Mouse (Mus musculus): ENCODE results near the gene Ndufb6. TPM values are rescaled to one million over a fixed set of nuclear protein-coding genes. Genes with fewer than 3 reads are reported as not detected.

Ndufb6 gene
- total and polyA plus RNA-seq, 3 experiments: 159 to 253 (median 205) TPM

GRCm38 (mm10) chr4:40243006-40243405 is 36.2 kb downstream of the Ndufb6 start:
- DNase-seq (ENCODE audit: extremely low read depth): no peak
- H3K79me2 ChIP-seq (replicated peaks; ENCODE audit: control insufficient read depth, extremely low read depth, insufficient read depth, poor library complexity, severe bottlenecking): no peaks in the 10 kb centered on the region
- no peak overlapping the region for H3K4me2 ChIP-seq (ENCODE audit: insufficient read depth, low read depth, poor library complexity, severe bottlenecking)
- no peak overlapping the region for H3K4me3 ChIP-seq (replicated peaks in 1 of 3; ENCODE audit: low read depth in 2 of 3, low read length in 2 of 3, poor library complexity in 1 of 3)
- dilution Hi-C loops (cut with MboI; ENCODE audit: extremely low pct_ligation_motif_present, extremely low pct_unique_long_range_greater_than_20kb, low sequenced_read_pairs): no loop called here
- H3K9ac ChIP-seq (ENCODE audit: insufficient read depth, low read depth): no peak overlapping the region
- TF ChIP-seq RCOR1 (conservative IDR thresholded peaks at IDR 0.05; ENCODE audit: low read depth, low read length) (no peak), EP300 (IDR thresholded peaks at IDR 0.05; ENCODE audit: low read length) (no peak), TCF12 (IDR thresholded peaks at IDR 0.05; ENCODE audit: low read depth, low read length) (no peak), SIN3A (IDR thresholded peaks at IDR 0.05; ENCODE audit: low read length) (no peak), CHD2 (IDR thresholded peaks at IDR 0.05; ENCODE audit: low read length) (no peak), USF2 (conservative IDR thresholded peaks at IDR 0.05; ENCODE audit: low read depth, low read length) (no peak), MAFK (IDR thresholded peaks at IDR 0.05; ENCODE audit: insufficient replicate concordance, low read length) (0 out of 2 replicates have a peak, but pooled peaks have one; percentile 9)
- H3K4me1 ChIP-seq (ENCODE audit: control insufficient read depth in 1 of 2, insufficient read depth in 2 of 2): peaks cover 4 to 28% of the 10 kb centered on the region in 2 experiments; a peak in 3 of 4 replicates
- H3K27ac ChIP-seq (ENCODE audit: insufficient read depth, low read depth): no peak overlapping the region
- H3K27me3 ChIP-seq (replicated peaks): no peaks in the 10 kb centered on the region
- in situ Hi-C loops (cut with MboI; ENCODE audit: low pct_ligation_motif_present, low pct_unique_long_range_greater_than_20kb, low sequenced_read_pairs): no loop called here
- H3K36me3 ChIP-seq (replicated peaks in 1 of 2; ENCODE audit: control insufficient read depth in 1 of 2, insufficient read depth in 1 of 2, low read length in 1 of 2): no peaks in the 10 kb centered on the region
- no peaks in the 10 kb centered on the region for H3K9me3 ChIP-seq (replicated peaks; ENCODE audit: low read length)

GRCm38 (mm10) chr4:40241928-40242327 is 37.3 kb downstream of the Ndufb6 start:
- no peaks in the 10 kb centered on the region for H3K27me3 ChIP-seq (replicated peaks)
- H3K4me1 ChIP-seq (ENCODE audit: control insufficient read depth in 1 of 2, insufficient read depth in 2 of 2): peaks cover 6 to 34% of the 10 kb centered on the region in 2 experiments; a peak in 3 of 4 replicates
- H3K9ac ChIP-seq (ENCODE audit: insufficient read depth, low read depth): no peak overlapping the region
- DNase-seq (ENCODE audit: extremely low read depth): no peak
- no peak for TF ChIP-seq TCF12 (IDR thresholded peaks at IDR 0.05; ENCODE audit: low read depth, low read length)
- no peak for TF ChIP-seq ELF1 (IDR thresholded peaks at IDR 0.05; ENCODE audit: low read depth, low read length)
- TF ChIP-seq SMC3 (IDR thresholded peaks at IDR 0.05; ENCODE audit: low read depth, low read length): no peak
- TF ChIP-seq EP300 (IDR thresholded peaks at IDR 0.05; ENCODE audit: low read length): no peak
- H3K4me3 ChIP-seq (replicated peaks in 1 of 3; ENCODE audit: low read depth in 2 of 3, low read length in 2 of 3, poor library complexity in 1 of 3): no peak overlapping the region
- no peaks in the 10 kb centered on the region for H3K36me3 ChIP-seq (replicated peaks in 1 of 2; ENCODE audit: control insufficient read depth in 1 of 2, insufficient read depth in 1 of 2, low read length in 1 of 2)
- in situ Hi-C loops (cut with MboI; ENCODE audit: low pct_ligation_motif_present, low pct_unique_long_range_greater_than_20kb, low sequenced_read_pairs): no loop called here
- H3K27ac ChIP-seq (ENCODE audit: insufficient read depth, low read depth): no peak overlapping the region
- no peaks in the 10 kb centered on the region for H3K79me2 ChIP-seq (replicated peaks; ENCODE audit: control insufficient read depth, extremely low read depth, insufficient read depth, poor library complexity, severe bottlenecking)
- dilution Hi-C loops (cut with MboI; ENCODE audit: extremely low pct_ligation_motif_present, extremely low pct_unique_long_range_greater_than_20kb, low sequenced_read_pairs): no loop called here
- no peak overlapping the region; the same call in 1 of the 2 replicates for H3K4me2 ChIP-seq (ENCODE audit: insufficient read depth, low read depth, poor library complexity, severe bottlenecking)
- H3K9me3 ChIP-seq (replicated peaks; ENCODE audit: low read length): no peaks in the 10 kb centered on the region

- TF ChIP-seq EP300 (IDR thresholded peaks at IDR 0.05; ENCODE audit: low read length) (no peak), ZKSCAN1 (IDR thresholded peaks at IDR 0.05; ENCODE audit: borderline replicate concordance, low read depth, low read length) (no peak), ELF1 (IDR thresholded peaks at IDR 0.05; ENCODE audit: low read depth, low read length) (no peak), GABPA (IDR thresholded peaks at IDR 0.05; ENCODE audit: insufficient replicate concordance, low read depth, low read length) (no peak), UBTF (IDR thresholded peaks at IDR 0.05; ENCODE audit: low read depth, low read length) (no peak), CHD2 (IDR thresholded peaks at IDR 0.05; ENCODE audit: low read length) (no peak), MEF2A (IDR thresholded peaks at IDR 0.05; ENCODE audit: borderline replicate concordance, low read depth, low read length) (no peak), ZC3H11A (IDR thresholded peaks at IDR 0.05; ENCODE audit: low read depth, low read length) (no peak), RCOR1 (conservative IDR thresholded peaks at IDR 0.05; ENCODE audit: low read depth, low read length) (no peak), POLR2A (IDR thresholded peaks at IDR 0.05; ENCODE audit: low read depth, low read length) (no peak), MYC (IDR thresholded peaks at IDR 0.05; ENCODE audit: low read depth, low read length) (no peak), CTCF (conservative IDR thresholded peaks at IDR 0.05 in 1 of 2, IDR thresholded peaks at IDR 0.05 in 1 of 2; ENCODE audit: low read depth in 2 of 2, low read length in 2 of 2) (no peak), MXI1 (IDR thresholded peaks at IDR 0.05; ENCODE audit: low read depth, low read length) (no peak), KAT2A (IDR thresholded peaks at IDR 0.05; ENCODE audit: insufficient replicate concordance, low read length) (no peak)
- no peaks in the 10 kb centered on the region for H3K9me3 ChIP-seq (replicated peaks; ENCODE audit: low read length)
- peaks cover 0 to under 1% of the 10 kb centered on the region in 2 experiments for H3K36me3 ChIP-seq (replicated peaks in 1 of 2; ENCODE audit: control insufficient read depth in 1 of 2, insufficient read depth in 1 of 2, low read length in 1 of 2)
- no peak overlapping the region for H3K27ac ChIP-seq (ENCODE audit: insufficient read depth, low read depth)
- in situ Hi-C loops (cut with MboI; ENCODE audit: low pct_ligation_motif_present, low pct_unique_long_range_greater_than_20kb, low sequenced_read_pairs): no loop called here
- peaks cover 7 to 38% of the 10 kb centered on the region in 2 experiments; a peak in 3 of 4 replicates for H3K4me1 ChIP-seq (ENCODE audit: control insufficient read depth in 1 of 2, insufficient read depth in 2 of 2)
- DNase-seq (ENCODE audit: extremely low read depth): no peak
- H3K79me2 ChIP-seq (replicated peaks; ENCODE audit: control insufficient read depth, extremely low read depth, insufficient read depth, poor library complexity, severe bottlenecking): no peaks in the 10 kb centered on the region
- peak overlapping the region in 2 of 3 experiments; percentile 57 to 67 for H3K4me3 ChIP-seq (replicated peaks in 1 of 3; ENCODE audit: low read depth in 2 of 3, low read length in 2 of 3, poor library complexity in 1 of 3)
- H3K27me3 ChIP-seq (replicated peaks): no peaks in the 10 kb centered on the region
- peak overlapping the region; percentile 94; the same call in 1 of the 2 replicates for H3K4me2 ChIP-seq (ENCODE audit: insufficient read depth, low read depth, poor library complexity, severe bottlenecking)
- no peak overlapping the region for H3K9ac ChIP-seq (ENCODE audit: insufficient read depth, low read depth)
- dilution Hi-C loops (cut with MboI; ENCODE audit: extremely low pct_ligation_motif_present, extremely low pct_unique_long_range_greater_than_20kb, low sequenced_read_pairs): no loop called here
Measured at GRCm38 (mm10) chr4:40240272-40240744, 38.9 kb downstream of the Ndufb6 start.

Data from CH12.LX (cell line).